Mouse (Mus musculus) testis, adult 2 months (tissue): ENCODE results near the gene Cgas.

Experiments used
- CTCF ChIP-seq: fragments of 200-500 bp; IDR thresholded peaks from 2 replicates; pipeline ENCODE4 v1.5.1; 2012; ENCODE audit warnings: low read depth, mild to moderate bottlenecking, inconsistent platforms, low read length, moderate library complexity; ENCODE audit not compliant: control insufficient read depth, insufficient read depth, insufficient replicate concordance
- POLR2A ChIP-seq: fragments of 200-500 bp; IDR thresholded peaks from 2 replicates; pipeline ENCODE4 v1.6.1; 2012; ENCODE audit warnings: low read depth, mild to moderate bottlenecking, inconsistent platforms, low read length, moderate library complexity; ENCODE audit not compliant: control insufficient read depth

GRCm38 (mm10) chr9:78439426-78439825 is 3.6 kb downstream of the Cgas start:
- TF ChIP-seq POLR2A = no peak
- no peak for TF ChIP-seq CTCF
